Mouse (Mus musculus) ovary, adult 18-20 months (tissue): ENCODE results near the gene Angptl1.

Experiments
- DNase-seq: peaks from one replicate; pipeline ENCODE4 v3.0.0; 2022; ENCODE audit warnings: low spot score, mixed read lengths

Gene Angptl1

DNA sequence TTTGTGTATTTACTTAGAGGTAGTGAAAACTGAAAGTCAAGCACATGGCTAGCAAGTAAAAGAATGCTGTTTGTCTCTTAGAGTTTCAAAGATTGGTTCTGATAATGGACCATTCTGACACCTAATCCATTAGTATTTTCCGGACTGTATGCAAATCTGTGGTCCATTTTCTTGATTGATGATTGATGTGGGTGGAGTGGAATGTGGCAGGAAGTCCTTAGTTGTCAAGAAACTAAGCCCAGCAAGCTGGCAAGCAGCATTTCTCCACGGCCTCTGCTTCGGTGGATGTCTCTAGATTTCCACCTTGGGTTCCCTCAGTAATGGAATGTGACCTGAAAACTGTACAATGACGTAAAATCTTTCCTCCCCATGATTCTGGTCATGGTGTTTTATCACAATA is 32.3 kb downstream of the Angptl1 start:
- DNase-seq: no peak

DNA sequence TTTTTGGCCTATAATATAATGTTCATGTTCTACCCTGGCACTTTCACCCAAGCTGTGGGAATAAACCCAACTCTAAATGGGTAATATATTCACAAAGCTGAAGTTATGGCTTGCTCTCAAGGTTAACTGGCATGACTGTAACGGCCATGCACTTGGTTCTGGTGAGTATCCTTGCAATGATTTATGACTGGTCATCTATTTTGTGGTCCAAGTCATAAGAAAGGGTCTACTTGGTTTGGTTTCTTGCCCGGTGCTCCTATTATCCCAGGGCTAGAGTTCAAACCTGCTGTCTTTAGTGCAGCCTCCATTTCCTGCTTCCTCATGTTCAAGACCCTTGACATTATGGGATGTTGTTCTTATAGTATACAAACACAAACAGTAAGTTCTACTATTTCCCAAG is 46.4 kb downstream of the Angptl1 start:
- no peak for DNase-seq

DNA sequence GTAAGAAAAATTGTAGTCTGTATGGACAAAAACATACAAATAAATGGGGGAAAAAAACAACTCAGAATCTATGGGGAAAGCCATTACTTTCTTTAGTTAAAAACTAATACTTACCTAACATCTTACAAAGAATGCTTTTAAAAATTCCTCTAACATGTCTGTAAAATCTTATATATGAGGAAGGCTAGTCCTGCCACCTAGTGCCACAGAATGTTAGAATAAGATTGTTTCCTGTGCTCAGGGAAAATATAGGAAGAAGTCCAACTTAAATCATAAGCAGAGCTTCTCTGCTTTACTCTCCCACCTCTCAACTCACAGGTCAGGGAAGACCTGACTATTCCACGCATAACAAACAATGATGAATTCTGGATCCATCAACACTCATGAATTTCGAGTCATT is 47.5 kb downstream of the Angptl1 start:
- no peak for DNase-seq

GRCm38 (mm10) chr1:156888830-156889229 is 50.5 kb downstream of the Angptl1 start:
- no peak for DNase-seq

DNA sequence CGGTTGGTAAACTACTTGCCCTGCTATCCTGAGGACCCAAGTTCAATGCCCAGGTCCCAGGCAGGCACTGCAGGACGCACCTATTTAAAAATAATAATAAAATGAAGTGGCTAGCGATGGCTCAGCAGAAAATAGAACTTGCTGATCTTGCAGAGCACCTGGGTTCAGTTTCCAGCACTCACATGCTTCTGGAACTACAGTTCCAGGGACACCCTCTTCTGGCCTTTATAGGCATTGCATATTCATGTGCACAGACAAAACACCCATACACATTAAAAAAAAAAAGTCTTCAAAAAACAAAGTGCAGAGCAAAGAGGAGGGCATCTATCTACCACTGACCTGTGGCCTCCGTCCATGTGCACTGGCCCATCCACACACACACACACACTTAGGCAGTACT is 53.2 kb downstream of the Angptl1 start:
- DNase-seq: no peak

DNA sequence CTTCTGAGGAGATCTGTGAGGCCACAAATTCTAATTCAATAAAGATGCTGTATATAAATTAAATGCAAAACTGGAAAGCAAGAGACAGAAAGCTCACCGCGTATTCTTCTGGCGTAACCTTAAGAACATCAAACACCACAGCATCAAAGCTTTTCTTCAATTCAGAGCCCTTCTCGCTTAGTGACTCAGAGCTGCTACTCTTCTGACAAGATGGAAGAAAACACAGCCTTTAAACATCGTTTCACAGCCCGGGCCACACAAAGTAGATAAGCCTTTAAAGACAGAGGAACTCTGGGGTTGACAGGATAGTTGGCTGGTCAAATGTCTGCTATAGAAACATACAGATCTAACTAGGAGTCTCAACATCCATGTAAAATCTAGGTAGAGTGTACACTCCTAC is 63.3 kb downstream of the Angptl1 start:
- no peak for DNase-seq

- no peak for DNase-seq
These were observed 65.5 kb downstream of the Angptl1 start for GRCm38 (mm10) chr1:156903899-156904298.

- DNase-seq: no peak
These were observed 67.3 kb downstream of the Angptl1 start for GRCm38 (mm10) chr1:156905660-156906059.

DNA sequence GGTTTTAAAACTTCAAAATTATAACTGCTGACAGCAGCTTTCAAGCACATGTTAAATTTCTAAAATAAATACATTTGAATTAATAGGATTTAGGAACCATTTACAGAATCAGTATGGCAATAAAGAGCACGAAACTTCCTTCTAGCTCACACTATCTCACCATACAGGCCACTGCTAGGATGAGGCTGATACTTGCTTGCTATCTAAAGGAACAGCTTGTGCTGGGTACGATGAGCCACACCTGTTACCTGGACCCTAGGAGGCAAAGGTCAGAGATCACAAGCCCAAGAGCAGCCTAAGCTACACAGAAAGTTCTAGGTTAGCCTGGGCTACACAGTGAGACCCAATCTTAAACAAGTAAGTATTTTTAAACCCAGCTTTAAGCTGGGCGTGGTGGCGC is 70.9 kb downstream of the Angptl1 start:
- no peak for DNase-seq

GRCm38 (mm10) chr1:156909866-156910265 is 71.5 kb downstream of the Angptl1 start:
- no peak for DNase-seq
